Mouse (Mus musculus): ENCODE data around the gene Prrx1. TPM values are rescaled to one million over a fixed set of nuclear protein-coding genes. Genes with fewer than 3 reads are reported as not detected.

Prrx1 gene
- polyA plus RNA-seq, 1 experiment from 2014 or later = 14.9 TPM

DNA sequence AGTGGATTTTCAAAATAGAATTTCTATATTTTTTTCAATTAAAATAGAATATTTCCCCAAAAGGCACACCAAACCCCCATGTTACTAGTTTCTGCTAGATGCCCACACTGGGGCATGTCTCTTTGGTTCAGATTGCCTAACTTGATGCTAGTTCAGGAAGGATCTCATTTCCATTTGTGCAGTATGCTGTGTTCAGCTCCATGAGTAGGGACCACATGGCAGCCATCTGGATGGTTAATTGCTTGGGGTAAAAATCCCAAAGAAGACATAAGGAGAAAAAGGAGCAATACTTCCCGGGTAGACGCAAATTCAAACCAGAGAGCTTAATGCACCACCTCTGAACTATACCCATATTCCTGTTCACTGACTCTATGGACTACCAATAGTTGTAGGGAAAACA is 57.6 kb downstream of the Prrx1 start:
- no peaks in the 10 kb centered on the region for H3K4me1 ChIP-seq (replicated peaks; ENCODE audit: control insufficient read depth, insufficient read depth, low read length)
- H3K27me3 ChIP-seq (replicated peaks; ENCODE audit: control insufficient read depth, insufficient read depth, low read length) = no peaks in the 10 kb centered on the region
- no peak for TF ChIP-seq CTCF (IDR thresholded peaks at IDR 0.05; ENCODE audit: low read depth)
- H3K4me2 ChIP-seq (replicated peaks; ENCODE audit: low read depth) = no peak overlapping the region
- H3K27ac ChIP-seq (ENCODE audit: low read depth, low read length) = no peak overlapping the region
- no peak overlapping the region for H3K4me3 ChIP-seq (ENCODE audit: low read depth, low read length)
- ATAC-seq = no peak
- H3K36me3 ChIP-seq (ENCODE audit: control insufficient read depth, insufficient read depth) = peaks cover 4% of the 10 kb centered on the region; the same call in 1 of the 2 replicates
- no peak overlapping the region for H3K9ac ChIP-seq (ENCODE audit: low read depth, low read length)
- no peaks in the 10 kb centered on the region for H3K9me3 ChIP-seq (ENCODE audit: control insufficient read depth)
- WGBS = 93% methylated on average over 2 of the region's 2 CpGs

DNA sequence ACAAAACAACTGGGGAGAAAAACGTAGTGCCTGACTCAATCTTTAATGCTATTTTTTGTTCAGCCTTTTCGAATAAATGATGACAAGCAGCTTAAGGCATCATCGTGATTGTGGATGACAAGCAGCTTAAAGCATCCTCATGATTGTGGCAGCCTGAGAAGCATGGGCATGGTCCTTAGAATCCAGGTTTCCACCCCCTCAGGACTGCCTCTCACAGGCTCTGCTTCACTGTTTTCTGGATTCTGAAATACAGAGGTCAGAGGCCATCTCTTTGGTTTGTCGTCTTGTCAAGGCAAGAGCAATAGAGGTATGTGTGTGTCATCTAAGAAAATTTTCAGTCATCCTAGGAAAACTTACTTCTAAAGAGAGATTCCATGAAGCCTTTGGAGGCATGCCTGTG is 60.7 kb downstream of the Prrx1 start:
- Histone ChIP-seq H3K27me3 (replicated peaks; ENCODE audit: control insufficient read depth, insufficient read depth, low read length) (no peaks in the 10 kb centered on the region), H3K4me1 (replicated peaks; ENCODE audit: control insufficient read depth, insufficient read depth, low read length) (no peaks in the 10 kb centered on the region), H3K4me3 (ENCODE audit: low read depth, low read length) (no peak overlapping the region), H3K36me3 (ENCODE audit: control insufficient read depth, insufficient read depth) (peaks cover 4% of the 10 kb centered on the region; the same call in 1 of the 2 replicates), H3K27ac (ENCODE audit: low read depth, low read length) (no peak overlapping the region), H3K9me3 (ENCODE audit: control insufficient read depth) (no peaks in the 10 kb centered on the region), H3K9ac (ENCODE audit: low read depth, low read length) (no peak overlapping the region), H3K4me2 (replicated peaks; ENCODE audit: low read depth) (no peak overlapping the region)
- 77% methylated on average over 4 of the region's 4 CpGs for WGBS
- ATAC-seq = no peak
- no peak for TF ChIP-seq CTCF (IDR thresholded peaks at IDR 0.05; ENCODE audit: low read depth)

DNA sequence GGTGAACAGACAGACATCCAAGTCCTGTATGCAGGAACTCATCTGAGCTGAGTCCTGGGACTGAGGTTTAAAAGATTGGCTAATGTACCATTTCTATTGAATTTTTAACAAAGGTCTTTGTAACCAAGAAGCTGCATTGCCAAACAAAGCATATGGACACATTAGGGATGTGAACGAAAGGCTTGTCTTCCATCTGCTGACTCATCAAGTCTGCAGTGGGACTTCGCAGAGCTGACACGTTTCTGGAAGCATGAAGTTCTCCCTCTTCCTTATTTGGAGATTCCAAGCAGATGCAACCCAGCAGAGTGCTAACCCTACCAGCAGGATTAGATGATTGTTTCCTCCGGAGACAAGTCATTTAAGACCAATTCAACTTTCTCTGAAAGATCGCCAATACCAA is 61.2 kb downstream of the Prrx1 start:
- ATAC-seq = no peak
- Histone ChIP-seq H3K4me2 (replicated peaks; ENCODE audit: low read depth) (no peak overlapping the region), H3K9ac (ENCODE audit: low read depth, low read length) (no peak overlapping the region), H3K9me3 (ENCODE audit: control insufficient read depth) (no peaks in the 10 kb centered on the region), H3K36me3 (ENCODE audit: control insufficient read depth, insufficient read depth) (no peaks in the 10 kb centered on the region), H3K4me3 (ENCODE audit: low read depth, low read length) (no peak overlapping the region), H3K4me1 (replicated peaks; ENCODE audit: control insufficient read depth, insufficient read depth, low read length) (no peaks in the 10 kb centered on the region), H3K27ac (ENCODE audit: low read depth, low read length) (no peak overlapping the region), H3K27me3 (replicated peaks; ENCODE audit: control insufficient read depth, insufficient read depth, low read length) (no peaks in the 10 kb centered on the region)
- TF ChIP-seq CTCF (IDR thresholded peaks at IDR 0.05; ENCODE audit: low read depth) = no peak
- WGBS = 73% methylated on average over 5 of the region's 5 CpGs

GRCm38 (mm10) chr1:163251766-163252165 is 61.7 kb downstream of the Prrx1 start:
- no peak for TF ChIP-seq CTCF (IDR thresholded peaks at IDR 0.05; ENCODE audit: low read depth)
- ATAC-seq = no peak

GRCm38 (mm10) chr1:163238950-163239349 is 74.6 kb downstream of the Prrx1 start:
- TF ChIP-seq CTCF (IDR thresholded peaks at IDR 0.05; ENCODE audit: low read depth) = no peak
- no peak for ATAC-seq
- Histone ChIP-seq H3K9ac (ENCODE audit: low read depth, low read length) (no peak overlapping the region), H3K27me3 (replicated peaks; ENCODE audit: control insufficient read depth, insufficient read depth, low read length) (no peaks in the 10 kb centered on the region), H3K4me3 (ENCODE audit: low read depth, low read length) (no peak overlapping the region), H3K4me2 (replicated peaks; ENCODE audit: low read depth) (no peak overlapping the region), H3K27ac (ENCODE audit: low read depth, low read length) (no peak overlapping the region), H3K4me1 (replicated peaks; ENCODE audit: control insufficient read depth, insufficient read depth, low read length) (no peaks in the 10 kb centered on the region), H3K9me3 (ENCODE audit: control insufficient read depth) (no peaks in the 10 kb centered on the region), H3K36me3 (ENCODE audit: control insufficient read depth, insufficient read depth) (no peaks in the 10 kb centered on the region)
- WGBS = 60% methylated on average over 4 of the region's 4 CpGs

More at GRCm38 (mm10) chr1:163251766-163252165, 61.7 kb downstream of the Prrx1 start:
- WGBS = 80% methylated on average over 1 of the region's 1 CpGs
- Histone ChIP-seq H3K9ac (ENCODE audit: low read depth, low read length) (no peak overlapping the region), H3K36me3 (ENCODE audit: control insufficient read depth, insufficient read depth) (no peaks in the 10 kb centered on the region), H3K4me2 (replicated peaks; ENCODE audit: low read depth) (no peak overlapping the region), H3K27ac (ENCODE audit: low read depth, low read length) (no peak overlapping the region), H3K4me3 (ENCODE audit: low read depth, low read length) (no peak overlapping the region), H3K9me3 (ENCODE audit: control insufficient read depth) (no peaks in the 10 kb centered on the region), H3K27me3 (replicated peaks; ENCODE audit: control insufficient read depth, insufficient read depth, low read length) (no peaks in the 10 kb centered on the region), H3K4me1 (replicated peaks; ENCODE audit: control insufficient read depth, insufficient read depth, low read length) (no peaks in the 10 kb centered on the region)

DNA sequence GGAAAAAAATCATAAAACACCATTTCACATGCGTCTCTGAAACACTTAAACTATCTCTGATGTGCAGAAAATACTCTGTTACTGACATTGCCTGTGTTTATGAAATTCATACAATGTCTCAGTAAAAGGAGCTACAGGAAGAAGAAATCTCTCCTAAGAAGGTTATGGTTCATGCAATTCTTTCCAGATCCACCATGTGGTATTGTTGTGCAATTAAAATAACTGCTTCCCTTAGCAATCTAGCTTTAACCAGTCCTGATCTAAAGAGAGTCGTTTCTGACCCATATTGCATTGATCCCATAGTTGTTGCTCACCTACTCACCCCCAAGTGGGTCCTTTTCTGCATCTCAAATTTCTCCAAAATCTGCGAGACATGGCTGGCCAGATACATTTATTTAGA is 82.3 kb downstream of the Prrx1 start:
- peak; percentile 52 for TF ChIP-seq CTCF (IDR thresholded peaks at IDR 0.05; ENCODE audit: low read depth)
- Histone ChIP-seq H3K27ac (ENCODE audit: low read depth, low read length) (no peak overlapping the region), H3K4me3 (ENCODE audit: low read depth, low read length) (no peak overlapping the region), H3K4me1 (replicated peaks; ENCODE audit: control insufficient read depth, insufficient read depth, low read length) (no peaks in the 10 kb centered on the region), H3K27me3 (replicated peaks; ENCODE audit: control insufficient read depth, insufficient read depth, low read length) (no peaks in the 10 kb centered on the region), H3K9ac (ENCODE audit: low read depth, low read length) (no peak overlapping the region), H3K9me3 (ENCODE audit: control insufficient read depth) (no peaks in the 10 kb centered on the region), H3K36me3 (ENCODE audit: control insufficient read depth, insufficient read depth) (no peaks in the 10 kb centered on the region), H3K4me2 (replicated peaks; ENCODE audit: low read depth) (no peak overlapping the region)
- ATAC-seq = no peak
- 66% methylated on average over 3 of the region's 3 CpGs for WGBS

DNA sequence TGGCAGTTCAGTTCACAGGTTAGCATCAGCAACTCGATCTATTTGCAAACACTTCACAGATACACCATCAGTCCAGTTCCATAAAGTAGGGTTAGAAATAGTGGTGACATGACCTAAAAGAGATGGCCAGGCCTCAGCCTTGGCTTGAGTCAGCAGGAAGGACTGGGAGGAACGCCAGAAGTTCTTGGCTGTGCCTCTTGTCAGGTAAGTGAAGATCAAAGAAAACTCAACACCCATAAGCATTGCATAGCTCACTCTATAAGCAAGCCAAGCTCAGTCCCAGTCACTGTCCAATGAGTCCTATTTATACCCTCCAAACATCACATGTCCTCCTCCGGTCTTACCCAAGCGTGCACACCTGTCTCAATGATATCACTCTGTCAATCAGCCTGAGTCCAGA is 87.2 kb downstream of the Prrx1 start:
- H3K9me3 ChIP-seq (ENCODE audit: control insufficient read depth) = no peaks in the 10 kb centered on the region
- H3K27ac ChIP-seq (ENCODE audit: low read depth, low read length) = no peak overlapping the region
- no peaks in the 10 kb centered on the region for H3K36me3 ChIP-seq (ENCODE audit: control insufficient read depth, insufficient read depth)
- no peak overlapping the region for H3K9ac ChIP-seq (ENCODE audit: low read depth, low read length)
- WGBS = 88% methylated on average over 4 of the region's 4 CpGs
- no peaks in the 10 kb centered on the region for H3K27me3 ChIP-seq (replicated peaks; ENCODE audit: control insufficient read depth, insufficient read depth, low read length)
- no peak overlapping the region for H3K4me3 ChIP-seq (ENCODE audit: low read depth, low read length)
- TF ChIP-seq CTCF (IDR thresholded peaks at IDR 0.05; ENCODE audit: low read depth) = no peak
- ATAC-seq = no peak
- H3K4me1 ChIP-seq (replicated peaks; ENCODE audit: control insufficient read depth, insufficient read depth, low read length) = no peaks in the 10 kb centered on the region
- no peak overlapping the region for H3K4me2 ChIP-seq (replicated peaks; ENCODE audit: low read depth)

Measured in intestine, postnatal 0 days (tissue).